In genomic region chrX:75415936-75416785, GRCm38 (mm10) we compare ENCODE assay signal across 8 mouse cellular contexts. TPM values are rescaled to one million over a fixed set of nuclear protein-coding genes. Genes with fewer than 3 reads are reported as not detected.
DNase-seq lines count a peak whose midpoint lies in the region; ATAC-seq and TF ChIP-seq lines count a peak whose summit lies in the region.

Gene Cmc4, minus strand, starts transcription at chrX:75416584.
Gene Mtcp1, minus strand, starts transcription at chrX:75416588.
Gene Brcc3, plus strand, starts transcription at chrX:75416628.

- peak; percentile 94 for DNase-seq in ZHBTc4 (ENCODE audit: low read depth, low spot score)
- DNase-seq in gastrocnemius, adult 2 months, result peak; percentile 93
- DNase-seq in hindlimb bud, embryonic 11.5 days (ENCODE audit: extremely low spot score, low read depth, low spot score), result peak; percentile 54
- DNase-seq in left cerebral cortex, adult 8-10 months (ENCODE audit: low spot score in 2 of 2), result peak; percentile 67 to 82
- peak; percentile 91 for DNase-seq in right cerebral cortex, postnatal 10 days (ENCODE audit: low spot score in 2 of 2)
- DNase-seq in urinary bladder, postnatal 25 days (ENCODE audit: low spot score), result peak; percentile 72

- peak; percentile 98 for ATAC-seq in common myeloid progenitor, adult 5-6 weeks (replicated peaks; ENCODE audit: low read depth, poor library complexity, severe bottlenecking)

- H3K27ac ChIP-seq in gastrocnemius, adult 2 months, result peak within 1 kb of the TSS; percentile 90

- H3K4me1 ChIP-seq in megakaryocyte, embryonic 14.5 days, result peaks cover 4% of the 10 kb centered on the region; the same call in 1 of the 2 replicates

- no peak for TF ChIP-seq CTCF in gastrocnemius, adult 2 months (IDR thresholded peaks at IDR 0.05)

- intact Hi-C loops in gastrocnemius, adult 2 months (cut with DNase I), result loop anchor here (5.0 kb wide), 1 partner anchor 34 kb away; the partner anchor contains the start of genes F8 and Fundc2

- H3K36me3 ChIP-seq in megakaryocyte, embryonic 14.5 days (replicated peaks; ENCODE audit: low read length), result peaks cover 11% of the 10 kb centered on the region

- H3K4me3 ChIP-seq in gastrocnemius, adult 2 months, result peak within 1 kb of the TSS; percentile 76
- H3K4me3 ChIP-seq in megakaryocyte, embryonic 14.5 days (replicated peaks), result peak within 1 kb of the TSS; percentile 94

- H3K9me3 ChIP-seq in megakaryocyte, embryonic 14.5 days, result peaks cover 5% of the 10 kb centered on the region; the same call in 1 of the 2 replicates

- peaks cover 11% of the 10 kb centered on the region for H3K27me3 ChIP-seq in megakaryocyte, embryonic 14.5 days (replicated peaks)

RNA-seq across cellular contexts. Expression of gene Cmc4, which starts in this region (rescaled TPM):
- total RNA-seq in common myeloid progenitor, adult 5-6 weeks (2017), result 5.4 and 13.7 TPM in 2 replicates
- total RNA-seq in gastrocnemius, adult 2 months (2021), result 1 to 10 TPM; 9.4 to 9.7 TPM
- 10 to 100 TPM in 3 of 4 experiments, 1 to 10 TPM in 1; 9.2 to 14.2 (median 11.5) TPM for total RNA-seq in left cerebral cortex, adult 8-10 months (2022)
- polyA plus RNA-seq in megakaryocyte, embryonic 14.5 days (2012; ENCODE audit: insufficient read depth, low replicate concordance), result 4.2 and 7.9 TPM in 2 replicates

RNA-seq across cellular contexts. Expression of gene Mtcp1, which starts in this region (rescaled TPM):
- 8.3 and 13.1 TPM in 2 replicates for total RNA-seq in common myeloid progenitor, adult 5-6 weeks (2017)
- 1 to 10 TPM; 3.1 to 3.7 TPM for total RNA-seq in gastrocnemius, adult 2 months (2021)
- total RNA-seq in left cerebral cortex, adult 8-10 months (2022), result 1 to 10 TPM; 7.4 to 8.0 (median 7.8) TPM
- 0.10 and 0.71 TPM in 2 replicates for polyA plus RNA-seq in megakaryocyte, embryonic 14.5 days (2012; ENCODE audit: insufficient read depth, low replicate concordance)

RNA-seq across cellular contexts. Expression of gene Brcc3, which starts in this region (rescaled TPM):
- 34.0 and 41.9 TPM in 2 replicates for total RNA-seq in common myeloid progenitor, adult 5-6 weeks (2017)
- 10 to 100 TPM; 19.8 to 23.2 TPM for total RNA-seq in gastrocnemius, adult 2 months (2021)
- 10 to 100 TPM; 32.7 to 38.7 (median 37.5) TPM for total RNA-seq in left cerebral cortex, adult 8-10 months (2022)
- 2.5 and 9.9 TPM in 2 replicates for polyA plus RNA-seq in megakaryocyte, embryonic 14.5 days (2012; ENCODE audit: insufficient read depth, low replicate concordance)

Comparison
In these comparisons a context has a peak if more than half of its experiments do, and no peak if none do; other contexts are left out.
1. Peak in every context shown above with its lines: DNase-seq, ATAC-seq, H3K4me3 ChIP-seq and H3K27ac ChIP-seq.